Mouse (Mus musculus) myocyte (in vitro differentiated cells): ENCODE results near the gene Dennd6a. TPM values are rescaled to one million over a fixed set of nuclear protein-coding genes. Genes with fewer than 3 reads are reported as not detected.
A peak's percentile ranks its signal among the peaks of the same experiment; 100 is the strongest.

Experiments
- H3K27me3 ChIP-seq: one replicate; pipeline ENCODE4 v1.6.1; 2011; ENCODE audit not compliant: control insufficient read depth, insufficient read depth, insufficient read length
- H3K36me3 ChIP-seq: one replicate; pipeline ENCODE4 v1.6.1; 2011; ENCODE audit not compliant: control insufficient read depth, insufficient read depth
- H3K4me2 ChIP-seq: one replicate; pipeline ENCODE4 v1.6.1; 2011; ENCODE audit warnings: low read depth, control low read depth
- H3K4me3 ChIP-seq: one replicate; pipeline ENCODE4 v1.5.1; 2011; ENCODE audit warnings: mild to moderate bottlenecking, control low read depth, moderate library complexity
- H3K79me2 ChIP-seq: one replicate; pipeline ENCODE4 v1.6.1; 2011; ENCODE audit not compliant: control insufficient read depth, insufficient read depth
- H3ac ChIP-seq: one replicate; pipeline ENCODE4 v1.6.1; 2011; ENCODE audit not compliant: control insufficient read depth, insufficient read length
- CEBPB ChIP-seq: IDR thresholded peaks from 2 replicates; pipeline ENCODE4 v1.6.1; 2011; ENCODE audit warnings: mild to moderate bottlenecking, moderate library complexity; ENCODE audit not compliant: poor library complexity, insufficient read depth, severe bottlenecking
- E2F4 ChIP-seq: IDR thresholded peaks from one replicate; pipeline ENCODE4 v1.6.1; 2011; ENCODE audit warnings: mild to moderate bottlenecking, control low read depth, moderate library complexity; ENCODE audit not compliant: insufficient read depth
- MAX ChIP-seq: IDR thresholded peaks from one replicate; pipeline ENCODE4 v1.6.1; 2011; ENCODE audit warnings: low read depth, mild to moderate bottlenecking, control low read depth
- MYOD1 ChIP-seq, 3 experiments: IDR thresholded peaks; one replicate each; pipeline ENCODE4 v1.6.1; 2011; ENCODE audit warnings: control low read depth in 2 of 3, low read depth in 2 of 3, mild to moderate bottlenecking in 2 of 3, moderate library complexity in 1 of 3; ENCODE audit not compliant: insufficient read length in 2 of 3, control insufficient read depth in 1 of 3
- MYOG ChIP-seq, 3 experiments: IDR thresholded peaks; one replicate each; pipeline ENCODE4 v1.6.1; 2011; ENCODE audit warnings: control low read depth in 2 of 3, low read depth in 2 of 3, mild to moderate bottlenecking in 2 of 3; ENCODE audit not compliant: insufficient read length in 2 of 3, control insufficient read depth in 1 of 3, insufficient read depth in 1 of 3
- POLR2A ChIP-seq: IDR thresholded peaks from one replicate; pipeline ENCODE4 v1.6.1; 2011; ENCODE audit warnings: low read depth, mild to moderate bottlenecking, control low read depth, moderate library complexity; ENCODE audit not compliant: insufficient read length
- POLR2AphosphoS2 ChIP-seq: IDR thresholded peaks from one replicate; pipeline ENCODE4 v1.6.1; 2011; ENCODE audit warnings: low read depth, control low read depth; ENCODE audit not compliant: insufficient read length
- REST ChIP-seq: IDR thresholded peaks from one replicate; pipeline ENCODE4 v1.6.1; 2011; ENCODE audit warnings: mild to moderate bottlenecking, control low read depth, moderate library complexity; ENCODE audit not compliant: insufficient read depth, insufficient read length
- SRF ChIP-seq: IDR thresholded peaks from one replicate; pipeline ENCODE4 v1.6.1; 2011; ENCODE audit warnings: low read depth; ENCODE audit not compliant: control insufficient read depth, insufficient read length
- TCF12 ChIP-seq: IDR thresholded peaks from one replicate; pipeline ENCODE4 v1.6.1; 2011; ENCODE audit warnings: mild to moderate bottlenecking, control low read depth; ENCODE audit not compliant: poor library complexity, insufficient read depth, severe bottlenecking
- TCF3 ChIP-seq: IDR thresholded peaks from one replicate; pipeline ENCODE4 v1.6.1; 2011; ENCODE audit warnings: low read depth, control low read depth; ENCODE audit not compliant: insufficient read length
- USF1 ChIP-seq: IDR thresholded peaks from one replicate; pipeline ENCODE4 v1.6.1; 2011; ENCODE audit warnings: low read depth, mild to moderate bottlenecking, control low read depth, moderate library complexity
- polyA plus RNA-seq: library from polyadenylated mRNA; unstranded; fragments of >200 nt; fragmentation: generic; extraction: Trizol; gene quantifications from one replicate; pipeline ENCODE4 v1.2.1, GENCODE M21; 2012; ENCODE audit warnings: missing spikeins

Dennd6a gene
- polyA plus RNA-seq, 1 experiment, result 4.5 TPM

DNA sequence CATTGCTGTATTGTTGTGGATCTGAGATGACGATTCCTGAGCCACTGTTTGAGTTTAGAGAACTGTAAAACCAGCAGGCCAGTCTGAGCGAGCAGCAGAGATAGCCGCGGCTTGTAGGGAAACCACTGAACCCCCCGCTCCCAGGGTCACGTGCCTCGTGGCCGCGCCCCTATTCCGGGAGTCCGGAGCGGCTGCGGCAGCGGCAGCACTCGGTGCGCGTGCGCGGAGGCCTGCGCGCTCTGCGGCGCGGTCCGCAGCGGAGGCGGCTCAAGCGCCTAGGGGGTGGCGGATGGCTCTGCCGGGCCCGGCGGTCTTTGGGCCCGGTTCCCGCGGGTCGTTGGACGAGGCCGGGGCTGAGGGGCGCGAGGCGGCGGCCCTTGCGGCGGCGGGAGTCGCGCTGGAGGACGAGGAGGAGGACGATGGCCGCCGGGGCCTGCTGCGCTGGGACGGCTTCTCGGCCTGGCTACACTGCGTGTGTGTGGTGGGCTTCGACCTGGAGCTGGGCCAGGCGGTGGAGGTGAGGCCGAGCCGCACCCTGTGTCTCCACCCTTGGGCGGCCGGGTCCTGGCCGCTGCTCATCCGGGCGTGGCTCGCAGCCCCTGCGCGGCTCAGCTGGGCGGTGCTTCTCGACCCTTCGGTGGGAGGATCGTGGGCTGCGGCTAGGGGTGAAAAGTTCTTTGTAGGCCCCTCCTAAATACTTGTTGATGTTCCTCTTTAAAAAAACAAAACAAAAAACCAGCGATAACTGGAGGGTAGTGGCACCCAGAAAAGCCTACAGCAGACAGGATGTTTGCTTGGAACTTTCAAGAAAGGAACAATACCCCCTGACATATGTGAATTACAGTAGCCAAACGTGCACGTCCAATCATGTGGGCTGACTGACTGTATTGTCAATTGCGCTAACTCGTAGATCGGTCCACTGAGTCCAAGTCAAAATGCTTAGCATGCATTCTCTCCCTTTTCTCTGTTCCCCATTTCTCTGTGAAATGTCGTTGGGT, 6.0 kb downstream of the Dennd6a start:
- Histone ChIP-seq H3K36me3 (no peaks in the 10 kb centered on the region), H3K27me3 (no peaks in the 10 kb centered on the region), H3ac (peak overlapping the region; percentile 65), H3K4me2 (peak overlapping the region; percentile 96), H3K79me2 (peaks cover 43% of the 10 kb centered on the region), H3K4me3 (peak overlapping the region; percentile 44)
- no peak for TF ChIP-seq SRF
- TF ChIP-seq E2F4, result no peak
- TF ChIP-seq MAX, result no peak
- no peak for TF ChIP-seq REST
- TF ChIP-seq TCF3, result no peak
- TF ChIP-seq MYOD1 (IDR thresholded peaks at IDR 0.05; ENCODE audit: control insufficient read depth in 1 of 3, insufficient read length in 2 of 3, low read depth in 2 of 3), result peak in 1 of 3 experiments; percentile 22
- TF ChIP-seq MYOG (IDR thresholded peaks at IDR 0.05; ENCODE audit: control insufficient read depth in 1 of 3, insufficient read depth in 1 of 3, insufficient read length in 2 of 3, low read depth in 2 of 3), result peak in 1 of 3 experiments; percentile 23
- peak; percentile 95 for TF ChIP-seq USF1
- peak; percentile 75 for TF ChIP-seq POLR2AphosphoS2
- TF ChIP-seq CEBPB, result no peak
- no peak for TF ChIP-seq TCF12
- TF ChIP-seq POLR2A, result peak; percentile 89

DNA sequence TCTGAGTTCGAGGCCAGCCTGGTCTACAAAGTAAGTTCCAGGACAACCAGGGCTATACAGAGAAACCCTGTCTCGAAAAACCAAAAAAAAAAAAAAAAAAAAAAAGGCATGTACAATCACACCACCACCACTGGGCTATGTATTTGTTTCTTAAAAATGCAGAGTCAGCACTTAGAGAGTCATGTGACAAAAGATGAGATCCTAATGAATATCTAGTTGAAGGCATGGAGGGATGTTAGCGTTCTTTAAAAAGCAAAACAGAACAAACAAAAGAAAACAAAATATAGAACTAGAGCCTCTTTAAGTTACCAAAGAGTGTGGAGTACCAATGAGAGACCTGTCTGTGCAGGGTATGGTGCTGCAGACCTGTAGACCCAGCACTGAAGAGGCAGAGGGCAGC, 10.0 kb downstream of the Dennd6a start:
- Histone ChIP-seq H3K36me3 (no peaks in the 10 kb centered on the region), H3K4me2 (no peak overlapping the region), H3ac (no peak overlapping the region), H3K27me3 (no peaks in the 10 kb centered on the region), H3K79me2 (peaks cover 56% of the 10 kb centered on the region), H3K4me3 (no peak overlapping the region)
- no peak for TF ChIP-seq TCF12
- no peak for TF ChIP-seq MYOD1 (IDR thresholded peaks at IDR 0.05; ENCODE audit: control insufficient read depth in 1 of 3, insufficient read length in 2 of 3, low read depth in 2 of 3)
- TF ChIP-seq CEBPB, result no peak
- no peak for TF ChIP-seq TCF3

DNA sequence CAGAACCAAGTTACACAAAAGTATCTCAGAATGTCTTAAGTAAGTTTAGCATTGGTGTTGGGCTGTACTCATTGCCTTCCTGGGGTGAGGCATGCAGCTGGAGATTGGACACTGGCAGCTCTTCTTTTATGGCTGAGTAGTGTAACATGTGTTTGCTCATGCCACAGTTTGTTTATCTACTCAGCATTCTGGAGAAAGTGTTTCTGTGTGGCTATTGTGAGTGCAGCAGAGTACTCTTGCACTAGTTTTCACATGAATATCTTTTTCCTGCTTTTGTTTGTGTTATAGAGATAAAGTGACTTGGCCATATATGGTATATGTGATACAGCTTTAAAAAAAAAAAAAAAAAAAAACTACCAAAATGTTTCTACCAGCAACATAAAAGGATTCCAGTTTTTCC, 13.5 kb downstream of the Dennd6a start:
- Histone ChIP-seq H3K36me3 (no peaks in the 10 kb centered on the region), H3K79me2 (peaks cover 34% of the 10 kb centered on the region), H3K27me3 (no peaks in the 10 kb centered on the region), H3ac (no peak overlapping the region), H3K4me3 (no peak overlapping the region), H3K4me2 (no peak overlapping the region)
- TF ChIP-seq TCF12, result no peak
- no peak for TF ChIP-seq MYOG (IDR thresholded peaks at IDR 0.05; ENCODE audit: control insufficient read depth in 1 of 3, insufficient read depth in 1 of 3, insufficient read length in 2 of 3, low read depth in 2 of 3)
- no peak for TF ChIP-seq SRF
- TF ChIP-seq REST, result no peak
- no peak for TF ChIP-seq TCF3
- no peak for TF ChIP-seq CEBPB
- no peak for TF ChIP-seq POLR2AphosphoS2
- no peak for TF ChIP-seq MYOD1 (IDR thresholded peaks at IDR 0.05; ENCODE audit: control insufficient read depth in 1 of 3, insufficient read length in 2 of 3, low read depth in 2 of 3)
- TF ChIP-seq USF1, result no peak
- no peak for TF ChIP-seq E2F4
- no peak for TF ChIP-seq POLR2A
- TF ChIP-seq MAX, result no peak

DNA sequence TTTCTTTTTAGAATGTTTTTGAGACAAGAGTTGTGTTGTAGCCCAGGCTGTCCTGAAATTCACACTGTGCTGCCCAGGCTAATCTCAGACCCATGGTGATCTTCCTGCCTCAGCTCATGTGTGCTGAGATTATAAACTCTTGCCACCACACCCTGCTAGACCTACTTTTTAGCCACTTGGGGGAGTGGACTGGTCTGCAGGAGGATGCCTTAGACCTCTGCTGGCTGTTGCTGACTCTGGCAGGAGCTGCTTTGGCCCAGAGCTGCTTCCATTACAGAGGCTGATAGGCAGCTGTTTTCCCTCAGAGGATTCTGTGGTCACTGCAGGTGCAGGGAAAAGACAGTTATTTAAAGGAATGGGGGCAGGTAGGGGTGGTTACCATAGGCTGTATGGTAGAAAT, 17.7 kb downstream of the Dennd6a start:
- no peaks in the 10 kb centered on the region for H3K27me3 ChIP-seq
- peaks cover 7% of the 10 kb centered on the region for H3K36me3 ChIP-seq
- H3ac ChIP-seq, result no peak overlapping the region
- no peak overlapping the region for H3K4me3 ChIP-seq
- TF ChIP-seq TCF12 (no peak), REST (no peak), SRF (no peak), POLR2AphosphoS2 (no peak), CEBPB (no peak), USF1 (no peak), MYOD1 (IDR thresholded peaks at IDR 0.05; ENCODE audit: control insufficient read depth in 1 of 3, insufficient read length in 2 of 3, low read depth in 2 of 3) (no peak), MAX (no peak), E2F4 (no peak), MYOG (IDR thresholded peaks at IDR 0.05; ENCODE audit: control insufficient read depth in 1 of 3, insufficient read depth in 1 of 3, insufficient read length in 2 of 3, low read depth in 2 of 3) (no peak), TCF3 (no peak), POLR2A (no peak)
- peaks cover 11% of the 10 kb centered on the region for H3K79me2 ChIP-seq
- H3K4me2 ChIP-seq, result no peak overlapping the region
